Mouse (Mus musculus): ENCODE measurements around the gene Fcho2. TPM values are rescaled to one million over a fixed set of nuclear protein-coding genes. Genes with fewer than 3 reads are reported as not detected.

Fcho2 gene
- total and polyA plus RNA-seq, 3 experiments = 3.0 to 9.0 (median 5.6) TPM

Other genes with a start within 250 kb of the Fcho2 start
- gene Tmem174, start 178.0 kb downstream of the Fcho2 start, total RNA-seq (2012; rRNA removed) = not detected in 2 replicates
- gene Tmem174, start 178.0 kb downstream of the Fcho2 start, total RNA-seq (2014; rRNA removed) = not detected in 2 replicates
- not detected in 2 replicates for gene Tmem174, start 178.0 kb downstream of the Fcho2 start, polyA plus RNA-seq (2012; ENCODE audit: insufficient read length, low read depth)
- not detected in 2 replicates for gene Tmem171, start 120.6 kb downstream of the Fcho2 start, total RNA-seq (2012; rRNA removed)
- gene Tmem171, start 120.6 kb downstream of the Fcho2 start, total RNA-seq (2014; rRNA removed) = not detected in 2 replicates
- not detected in 2 replicates for gene Tmem171, start 120.6 kb downstream of the Fcho2 start, polyA plus RNA-seq (2012; ENCODE audit: insufficient read length, low read depth)
- gene Tnpo1, start 110.9 kb upstream of the Fcho2 start, total RNA-seq (2012; rRNA removed) = 93.6 and 111 TPM in 2 replicates
- 95.9 and 104 TPM in 2 replicates for gene Tnpo1, start 110.9 kb upstream of the Fcho2 start, total RNA-seq (2014; rRNA removed)
- gene Tnpo1, start 110.9 kb upstream of the Fcho2 start, polyA plus RNA-seq (2012; ENCODE audit: insufficient read length, low read depth) = 90.7 and 105 TPM in 2 replicates
- not detected in 2 replicates for gene 1700024P04Rik, start 169.1 kb upstream of the Fcho2 start, total RNA-seq (2012; rRNA removed)
- gene 1700024P04Rik, start 169.1 kb upstream of the Fcho2 start, total RNA-seq (2014; rRNA removed) = not detected in 2 replicates
- gene 1700024P04Rik, start 169.1 kb upstream of the Fcho2 start, polyA plus RNA-seq (2012; ENCODE audit: insufficient read length, low read depth) = not detected in 2 replicates

Data from CH12.LX (cell line).